9 mouse cellular contexts compared by ENCODE assay signal in genomic region chr12:83268504-83268922, GRCm38 (mm10).
A peak's percentile ranks its signal among the peaks of the same experiment; 100 is the strongest.
DNase-seq lines count a peak whose midpoint lies in the region; ATAC-seq and TF ChIP-seq lines count a peak whose summit lies in the region.
"Had no signal": no experiment of that assay in that cellular context is flagged by ENCODE, and none has a peak within 500 bp of the region (broad histone marks: within the 10 kb centered on the region; RNA-seq: fewer than 3 reads in every experiment).

No protein-coding gene starts in this region.

- no peaks in the 10 kb centered on the region for H3K4me1 ChIP-seq in liver, postnatal 0 days (ENCODE audit: insufficient read depth)
- H3K4me1 ChIP-seq in stomach, embryonic 14.5 days (ENCODE audit: control insufficient read depth, insufficient read depth, low read length), result peaks cover 11% of the 10 kb centered on the region

- H3K9ac ChIP-seq in liver, postnatal 0 days (replicated peaks), result no peak overlapping the region
- no peak overlapping the region for H3K9ac ChIP-seq in stomach, embryonic 14.5 days (replicated peaks; ENCODE audit: low read depth, low read length)

- H3K27me3 ChIP-seq in liver, postnatal 0 days (ENCODE audit: insufficient read depth, low read length), result no peaks in the 10 kb centered on the region
- H3K27me3 ChIP-seq in stomach, embryonic 14.5 days (ENCODE audit: control insufficient read depth, insufficient read depth, low read length), result no peaks in the 10 kb centered on the region

- H3K36me3 ChIP-seq in liver, postnatal 0 days (replicated peaks; ENCODE audit: insufficient read depth, low read length), result no peaks in the 10 kb centered on the region; the same call in 1 of the 2 replicates
- no peaks in the 10 kb centered on the region for H3K36me3 ChIP-seq in stomach, embryonic 14.5 days (ENCODE audit: control insufficient read depth, insufficient read depth, low read length)

- H3K4me3 ChIP-seq in liver, postnatal 0 days (ENCODE audit: low read depth, low read length), result no peak overlapping the region
- H3K4me3 ChIP-seq in stomach, embryonic 14.5 days (ENCODE audit: low read depth, low read length), result no peak overlapping the region
- H3K4me3 ChIP-seq: erythroblast, embryonic 14.5 days had no signal

- H3K9me3 ChIP-seq in liver, postnatal 0 days (ENCODE audit: low read length), result no peaks in the 10 kb centered on the region
- no peaks in the 10 kb centered on the region for H3K9me3 ChIP-seq in stomach, embryonic 14.5 days (ENCODE audit: control insufficient read depth, low read depth, low read length)

- H3K27ac ChIP-seq in liver, postnatal 0 days (ENCODE audit: low read depth), result no peak overlapping the region
- H3K27ac ChIP-seq in stomach, embryonic 14.5 days (ENCODE audit: low read length), result peak overlapping the region; percentile 66

- no peak for TF ChIP-seq CTCF in liver, postnatal 0 days (IDR thresholded peaks at IDR 0.05; ENCODE audit: low read depth)

- ATAC-seq in liver, postnatal 0 days, result no peak
- peak; percentile 82; the same call in 1 of the 2 replicates for ATAC-seq in stomach, embryonic 14.5 days (ENCODE audit: insufficient number of reproducible peaks, insufficient read depth, low FRiP score, low read depth)

- TF ChIP-seq EP300 in liver, postnatal 0 days (IDR thresholded peaks at IDR 0.05; ENCODE audit: low read depth), result no peak

- DNase-seq in left cerebral cortex, adult 18-20 months (ENCODE audit: low spot score in 2 of 2), result peak; percentile 22 to 31
- no peak for DNase-seq in left cerebral cortex, adult 11 months (ENCODE audit: low spot score)
- peak; percentile 93 to 94 for DNase-seq in cerebellum, postnatal 10 days
- DNase-seq in gonadal fat pad, adult 2 months (ENCODE audit: low read depth), result peak; percentile 2
- DNase-seq in kidney, adult 9 months, result peak; percentile 47
- DNase-seq in liver, postnatal 0 days, result peak; percentile 18
- no peak for DNase-seq in embryo, embryonic 10 days (ENCODE audit: low spot score)

- WGBS in liver, postnatal 0 days (ENCODE audit: insufficient replicate concordance), result 77% methylated on average over 11 of the region's 11 CpGs
- 40% methylated on average over 11 of the region's 11 CpGs for WGBS in stomach, embryonic 14.5 days

- no peak overlapping the region for H3K4me2 ChIP-seq in liver, postnatal 0 days (ENCODE audit: low read depth, low read length)
- no peak overlapping the region for H3K4me2 ChIP-seq in stomach, embryonic 14.5 days (replicated peaks; ENCODE audit: low read depth, low read length)

Comparison
In these comparisons a context has a peak if more than half of its experiments do, and no peak if none do; other contexts are left out.
1. DNase-seq: peak in left cerebral cortex, adult 18-20 months (2 of 2), cerebellum, postnatal 10 days (2 of 2), gonadal fat pad, adult 2 months (single experiment), kidney, adult 9 months (single experiment) and liver, postnatal 0 days (single experiment); none in left cerebral cortex, adult 11 months (single experiment) and embryo, embryonic 10 days (single experiment).